Mouse (Mus musculus): ENCODE data around the gene Rassf5. TPM values are rescaled to one million over a fixed set of nuclear protein-coding genes. Genes with fewer than 3 reads are reported as not detected.
A peak's percentile ranks its signal among the peaks of the same experiment; 100 is the strongest.

Gene Rassf5
- total and polyA plus RNA-seq, 2 experiments from 2014 or later, result 8.3 to 12.9 TPM

GRCm38 (mm10) chr1:131276831-131277230, 31.8 kb upstream of the Rassf5 start:
- no peak for TF ChIP-seq CTCF (IDR thresholded peaks at IDR 0.05; ENCODE audit: low read depth)
- Histone ChIP-seq H3K4me1 (ENCODE audit: insufficient read depth, low read length) (no peaks in the 10 kb centered on the region), H3K9me3 (ENCODE audit: low read length) (no peaks in the 10 kb centered on the region), H3K9ac (replicated peaks; ENCODE audit: low read length) (no peak overlapping the region), H3K4me3 (ENCODE audit: low read length) (no peak overlapping the region), H3K4me2 (ENCODE audit: low read depth, low read length) (no peak overlapping the region), H3K36me3 (ENCODE audit: insufficient read depth, low read length) (no peaks in the 10 kb centered on the region), H3K27ac (no peak overlapping the region), H3K27me3 (ENCODE audit: insufficient read depth, low read length) (no peaks in the 10 kb centered on the region)
- no peak for ATAC-seq
- DNase-seq (ENCODE audit: low spot score), result no peak

DNA sequence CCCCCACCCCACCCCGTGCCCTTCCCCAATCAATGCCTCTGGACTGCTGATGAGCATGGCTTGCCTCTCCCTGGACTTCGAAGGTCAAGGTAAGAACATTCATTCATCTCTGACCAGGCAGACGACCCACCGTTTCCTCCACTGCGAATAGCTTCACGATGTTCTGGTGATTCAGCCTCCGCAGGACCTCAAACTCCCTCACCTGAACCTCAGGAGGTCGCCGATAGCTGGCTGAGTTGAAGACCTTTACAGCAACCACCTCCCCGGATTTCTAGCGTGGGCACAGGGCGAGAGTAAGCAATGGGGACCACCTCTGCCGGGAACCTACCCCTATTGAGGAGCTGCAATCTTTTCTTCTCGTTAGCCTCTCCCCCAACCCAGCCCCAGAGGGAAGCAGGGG, 30.5 kb upstream of the Rassf5 start:
- TF ChIP-seq CTCF (IDR thresholded peaks at IDR 0.05; ENCODE audit: low read depth), result no peak
- Histone ChIP-seq H3K9ac (replicated peaks; ENCODE audit: low read length) (no peak overlapping the region), H3K4me3 (ENCODE audit: low read length) (no peak overlapping the region), H3K9me3 (ENCODE audit: low read length) (no peaks in the 10 kb centered on the region), H3K4me2 (ENCODE audit: low read depth, low read length) (no peak overlapping the region), H3K27ac (no peak overlapping the region), H3K4me1 (ENCODE audit: insufficient read depth, low read length) (no peaks in the 10 kb centered on the region), H3K27me3 (ENCODE audit: insufficient read depth, low read length) (no peaks in the 10 kb centered on the region), H3K36me3 (ENCODE audit: insufficient read depth, low read length) (no peaks in the 10 kb centered on the region)
- ATAC-seq, result no peak
- no peak for DNase-seq (ENCODE audit: low spot score)
- 79% methylated on average over 14 of the region's 14 CpGs for WGBS

- 51% methylated on average over 22 of the region's 22 CpGs for WGBS
- H3K9me3 ChIP-seq (ENCODE audit: low read length), result no peaks in the 10 kb centered on the region
Measured at GRCm38 (mm10) chr1:131274725-131275539, 29.9 kb upstream of the Rassf5 start.

GRCm38 (mm10) chr1:131269797-131270578, 24.9 kb upstream of the Rassf5 start:
- Histone ChIP-seq H3K4me1 (ENCODE audit: insufficient read depth, low read length) (no peaks in the 10 kb centered on the region), H3K9me3 (ENCODE audit: low read length) (no peaks in the 10 kb centered on the region), H3K27me3 (ENCODE audit: insufficient read depth, low read length) (no peaks in the 10 kb centered on the region), H3K4me2 (ENCODE audit: low read depth, low read length) (peak overlapping the region; percentile 38; the same call in 1 of the 2 replicates), H3K9ac (replicated peaks; ENCODE audit: low read length) (no peak overlapping the region), H3K27ac (no peak overlapping the region), H3K36me3 (ENCODE audit: insufficient read depth, low read length) (no peaks in the 10 kb centered on the region), H3K4me3 (ENCODE audit: low read length) (no peak overlapping the region)
- ATAC-seq, result peak; percentile 52
- 24% methylated on average over 22 of the region's 22 CpGs for WGBS
- TF ChIP-seq CTCF (IDR thresholded peaks at IDR 0.05; ENCODE audit: low read depth), result peak; percentile 92
- peak; percentile 88 for DNase-seq (ENCODE audit: low spot score)

More at GRCm38 (mm10) chr1:131274725-131275539, 29.9 kb upstream of the Rassf5 start:
- TF ChIP-seq CTCF (IDR thresholded peaks at IDR 0.05; ENCODE audit: low read depth), result peak; percentile 33
- Histone ChIP-seq H3K4me2 (ENCODE audit: low read depth, low read length) (no peak overlapping the region), H3K36me3 (ENCODE audit: insufficient read depth, low read length) (no peaks in the 10 kb centered on the region), H3K4me1 (ENCODE audit: insufficient read depth, low read length) (no peaks in the 10 kb centered on the region), H3K9ac (replicated peaks; ENCODE audit: low read length) (no peak overlapping the region), H3K27me3 (ENCODE audit: insufficient read depth, low read length) (no peaks in the 10 kb centered on the region), H3K4me3 (ENCODE audit: low read length) (no peak overlapping the region), H3K27ac (no peak overlapping the region)
- ATAC-seq (no peak), DNase-seq (ENCODE audit: low spot score) (no peak)

DNA sequence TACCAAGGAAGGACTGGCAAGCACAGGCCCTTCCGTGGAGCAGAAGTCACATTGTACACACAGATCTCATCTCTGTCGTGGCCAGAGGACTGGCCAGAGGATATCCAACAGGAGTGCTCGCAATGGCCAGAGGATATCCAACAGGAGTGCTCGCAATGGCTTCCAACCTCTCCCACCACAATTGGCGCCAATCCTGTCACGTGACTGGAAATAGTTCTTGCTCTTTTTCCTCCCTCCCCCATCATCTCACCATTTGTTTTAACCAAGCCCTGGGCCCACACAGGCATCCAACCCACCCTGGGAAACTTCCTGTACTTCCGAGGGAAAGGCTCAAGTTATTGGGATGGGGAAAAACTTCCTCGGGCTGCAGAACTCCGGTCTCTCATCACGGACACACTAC, 23.7 kb upstream of the Rassf5 start:
- H3K9me3 ChIP-seq (ENCODE audit: low read length), result no peaks in the 10 kb centered on the region
- DNase-seq (ENCODE audit: low spot score) (no peak), ATAC-seq (no peak)
- H3K27ac ChIP-seq, result no peak overlapping the region
- no peak overlapping the region for H3K4me2 ChIP-seq (ENCODE audit: low read depth, low read length)
- H3K4me3 ChIP-seq (ENCODE audit: low read length), result no peak overlapping the region
- H3K36me3 ChIP-seq (ENCODE audit: insufficient read depth, low read length), result no peaks in the 10 kb centered on the region
- no peak overlapping the region for H3K9ac ChIP-seq (replicated peaks; ENCODE audit: low read length)
- no peaks in the 10 kb centered on the region for H3K4me1 ChIP-seq (ENCODE audit: insufficient read depth, low read length)
- H3K27me3 ChIP-seq (ENCODE audit: insufficient read depth, low read length), result no peaks in the 10 kb centered on the region
- TF ChIP-seq CTCF (IDR thresholded peaks at IDR 0.05; ENCODE audit: low read depth), result no peak
- 85% methylated on average over 10 of the region's 10 CpGs for WGBS

DNA sequence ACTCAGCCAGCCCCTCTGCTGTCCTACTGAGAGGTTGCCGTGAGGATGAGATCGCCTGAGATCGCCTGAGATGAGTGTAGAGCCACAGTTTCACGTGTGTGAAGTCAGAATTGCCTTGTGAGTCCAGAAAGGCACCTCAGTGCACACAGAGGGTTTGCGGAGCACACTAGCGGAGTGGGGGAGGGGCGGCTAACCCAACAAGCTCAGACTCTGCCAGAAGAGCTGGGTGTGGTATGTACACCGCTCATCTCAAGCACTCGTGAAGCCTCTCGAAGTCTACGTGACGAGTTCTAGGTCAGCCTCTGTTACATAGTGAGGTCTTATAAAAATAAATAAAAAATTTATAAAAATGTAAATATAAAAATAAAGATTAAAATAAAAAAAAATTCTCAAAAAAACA, 18.8 kb upstream of the Rassf5 start:
- Histone ChIP-seq H3K4me1 (ENCODE audit: insufficient read depth, low read length) (no peaks in the 10 kb centered on the region), H3K27ac (no peak overlapping the region), H3K36me3 (ENCODE audit: insufficient read depth, low read length) (no peaks in the 10 kb centered on the region), H3K9ac (replicated peaks; ENCODE audit: low read length) (no peak overlapping the region), H3K4me3 (ENCODE audit: low read length) (no peak overlapping the region), H3K9me3 (ENCODE audit: low read length) (no peaks in the 10 kb centered on the region), H3K27me3 (ENCODE audit: insufficient read depth, low read length) (no peaks in the 10 kb centered on the region), H3K4me2 (ENCODE audit: low read depth, low read length) (no peak overlapping the region)
- ATAC-seq (no peak), DNase-seq (ENCODE audit: low spot score) (no peak)
- TF ChIP-seq CTCF (IDR thresholded peaks at IDR 0.05; ENCODE audit: low read depth), result no peak
- WGBS, result 73% methylated on average over 12 of the region's 12 CpGs

- Histone ChIP-seq H3K4me1 (ENCODE audit: insufficient read depth, low read length) (no peaks in the 10 kb centered on the region), H3K4me2 (ENCODE audit: low read depth, low read length) (no peak overlapping the region), H3K27ac (no peak overlapping the region), H3K9me3 (ENCODE audit: low read length) (no peaks in the 10 kb centered on the region), H3K36me3 (ENCODE audit: insufficient read depth, low read length) (no peaks in the 10 kb centered on the region), H3K9ac (replicated peaks; ENCODE audit: low read length) (no peak overlapping the region), H3K4me3 (ENCODE audit: low read length) (no peak overlapping the region), H3K27me3 (ENCODE audit: insufficient read depth, low read length) (no peaks in the 10 kb centered on the region)
- peak; percentile 43 for ATAC-seq
- DNase-seq (ENCODE audit: low spot score), result peak; percentile 87
- TF ChIP-seq CTCF (IDR thresholded peaks at IDR 0.05; ENCODE audit: low read depth), result peak; percentile 86
- 29% methylated on average over 10 of the region's 10 CpGs for WGBS
Measured at GRCm38 (mm10) chr1:131260309-131260656, 15.2 kb upstream of the Rassf5 start.
